Mouse (Mus musculus) layer of hippocampus, postnatal 36 days (tissue): ENCODE measurements around the gene Gm10715. TPM values are rescaled to one million over a fixed set of nuclear protein-coding genes. Genes with fewer than 3 reads are reported as not detected.
"Not testable (repeated sequence)": the region's sequence is repeated elsewhere in the genome, so short reads cannot be mapped to it uniquely, and the experiment has no call there.

ENCODE experiments used
- DNase-seq, 2 experiments: peaks; one replicate each; pipeline ENCODE4 v3.0.0; 2022
- microRNA-seq, 2 experiments: library from miRNA; unstranded; fragments of <30 nt; microRNA quantifications; one replicate each; pipeline ENCODE4 v1.2.0; 2021
- total RNA-seq, 2 experiments: library from RNA; stranded (reverse); gene quantifications; 2 replicates each; pipeline ENCODE4 v1.2.3; 2021

Gm10715 gene
- total RNA-seq, 2 experiments from 2014 or later: not detected

- peak; percentile 5 to 21 for DNase-seq
Measured at GRCm38 (mm10) chr9:3024912-3025467, 11.7 kb upstream of the Gm10715 start, which contains the start of gene Gm10717. Gm10717 (plus strand) TSS chr9:3025417.

- DNase-seq: peak; percentile 44 to 51
Measured at GRCm38 (mm10) chr9:3025653-3026052, 11.0 kb upstream of the Gm10715 start.

- DNase-seq: not testable (repeated sequence)
Measured at GRCm38 (mm10) chr9:3026136-3026535, 10.5 kb upstream of the Gm10715 start.

- not testable (repeated sequence) for DNase-seq
Measured at GRCm38 (mm10) chr9:3026741-3027140, 9.9 kb upstream of the Gm10715 start.

- not testable (repeated sequence) for DNase-seq
Measured at GRCm38 (mm10) chr9:3027200-3027599, 9.5 kb upstream of the Gm10715 start.

GRCm38 (mm10) chr9:3029276-3030000 is 7.2 kb upstream of the Gm10715 start:
- DNase-seq: peak; percentile 16 to 24

GRCm38 (mm10) chr9:3030677-3031318 is 5.9 kb upstream of the Gm10715 start:
- not testable (repeated sequence) for DNase-seq

GRCm38 (mm10) chr9:3034299-3034698 is 2.4 kb upstream of the Gm10715 start, which contains the start of gene Gm17535:
Gm17535 (plus strand) TSS chr9:3034599.
- not testable (repeated sequence) for DNase-seq

- not testable (repeated sequence) for DNase-seq
Measured at GRCm38 (mm10) chr9:3038161-3038560, 1.5 kb downstream of the Gm10715 start.

Small RNA genes lying within 50 kb of the gene (microRNA-seq; reads per million reads assigned to microRNA genes)
- 0 reads per million in 2 experiments for gene Mir101c

Other genes starting within 250 kb of the Gm10715 start
- not detected for gene Gm10722, start 36.0 kb upstream of the Gm10715 start, total RNA-seq
- not detected for gene Gm11168, start 33.5 kb upstream of the Gm10715 start, total RNA-seq
- not detected for gene Gm10721, start 23.7 kb upstream of the Gm10715 start, total RNA-seq
- gene Gm10720, start 21.2 kb upstream of the Gm10715 start, total RNA-seq: not detected
- under 1 TPM in 1 of 2 experiments, not detected in 1; 0.78 TPM for gene Gm10719, start 19.5 kb upstream of the Gm10715 start, total RNA-seq
- gene Gm10718, start 13.3 kb upstream of the Gm10715 start, total RNA-seq: under 1 TPM in 1 of 2 experiments, not detected in 1; 0.92 TPM
- gene Gm10717, start 11.5 kb upstream of the Gm10715 start, total RNA-seq: not detected
- gene Gm17535, start 2.3 kb upstream of the Gm10715 start, total RNA-seq: not detected